In genomic region chr17:73056616-73057015, GRCm38 (mm10) we compare ENCODE assay signal across 21 mouse cellular contexts. TPM values are rescaled to one million over a fixed set of nuclear protein-coding genes. Genes with fewer than 3 reads are reported as not detected.
A peak's percentile ranks its signal among the peaks of the same experiment; 100 is the strongest.
DNase-seq lines count a peak whose midpoint lies in the region; ATAC-seq lines count a peak whose summit lies in the region.
"Had no signal": no experiment of that assay in that cellular context is flagged by ENCODE, and none has a peak within 500 bp of the region (broad histone marks: within the 10 kb centered on the region; RNA-seq: fewer than 3 reads in every experiment).

No protein-coding gene starts in this region.

- H3K9ac ChIP-seq in heart, embryonic 11.5 days (ENCODE audit: low read depth, low read length) = no peak overlapping the region

- 86% methylated on average over 2 of the region's 2 CpGs for WGBS in heart, embryonic 11.5 days (ENCODE audit: insufficient replicate concordance)
- 84% methylated on average over 2 of the region's 2 CpGs for WGBS in heart, embryonic 10.5 days

- no peak overlapping the region for H3K27ac ChIP-seq in heart, embryonic 11.5 days (ENCODE audit: low read depth, low read length)
- H3K27ac ChIP-seq in heart, embryonic 10.5 days = 0 out of 2 replicates have a peak overlapping the region, but pooled peaks have one; percentile 24

- H3K36me3 ChIP-seq in heart, embryonic 11.5 days (ENCODE audit: control insufficient read depth, insufficient read depth, low read length) = no peaks in the 10 kb centered on the region
- no peaks in the 10 kb centered on the region for H3K36me3 ChIP-seq in heart, embryonic 10.5 days
- H3K36me3 ChIP-seq: G1E had no signal

- no peaks in the 10 kb centered on the region for H3K27me3 ChIP-seq in heart, embryonic 11.5 days (ENCODE audit: control insufficient read depth, insufficient read depth, low read length)
- H3K27me3 ChIP-seq in heart, embryonic 10.5 days (ENCODE audit: insufficient read depth, poor library complexity, severe bottlenecking) = no peaks in the 10 kb centered on the region
- H3K27me3 ChIP-seq: CH12.LX, Patski had no signal

- peaks cover 10% of the 10 kb centered on the region; the same call in 1 of the 2 replicates for H3K4me1 ChIP-seq in heart, embryonic 11.5 days (ENCODE audit: control insufficient read depth, insufficient read depth, low read length)
- peaks cover 20% of the 10 kb centered on the region for H3K4me1 ChIP-seq in heart, embryonic 10.5 days

- intact Hi-C loops in heart, postnatal 36 days (cut with DNase I) = no loop called here

- peak; percentile 54 for DNase-seq in heart, adult 11 months
- DNase-seq in heart, embryonic 10.5 days (ENCODE audit: low spot score) = peak; percentile 52
- DNase-seq in heart, postnatal 36 days = no peak
- DNase-seq in heart, postnatal 4 days = peak; percentile 3
- DNase-seq in heart, adult 18-20 months = no peak
- DNase-seq: adrenal gland, adult 2 months; adrenal gland, adult 8-10 months; adrenal gland, postnatal 10 days; adrenal gland, postnatal 14 days; adrenal gland, postnatal 25 days; adrenal gland, postnatal 36 days; B cell, adult 2 months; cerebellum, adult 11 months; cerebellum, adult 11-12 months; cerebellum, adult 18-20 months had no signal

- no peak overlapping the region for H3K4me3 ChIP-seq in heart, embryonic 11.5 days (ENCODE audit: low read depth, low read length)
- no peak overlapping the region for H3K4me3 ChIP-seq in heart, embryonic 10.5 days

- H3K4me2 ChIP-seq in heart, embryonic 11.5 days = no peak overlapping the region

- ATAC-seq in heart, embryonic 11.5 days (replicated peaks; ENCODE audit: insufficient number of reproducible peaks, low FRiP score, low TSS enrichment) = no peak
- ATAC-seq: activated CD4-positive, CD25-positive, alpha-beta regulatory T cell, adult 4 months; CD4-positive, CD25-positive, alpha-beta regulatory T cell, adult 4 months; Patski had no signal

- no peaks in the 10 kb centered on the region; the same call in 1 of the 2 replicates for H3K9me3 ChIP-seq in heart, embryonic 11.5 days (replicated peaks; ENCODE audit: control insufficient read depth, low read length)
- no peaks in the 10 kb centered on the region for H3K9me3 ChIP-seq in heart, embryonic 10.5 days
- H3K9me3 ChIP-seq: G1E had no signal

RNA-seq across cellular contexts. Expression of gene Lclat1, which starts 51.2 kb away (rescaled TPM):
- 38.3 and 51.0 TPM in 2 replicates for polyA plus RNA-seq in heart, embryonic 11.5 days (2014; fragmentation: Nextera tagmentation; extraction: Ambion mirVana)
- polyA plus RNA-seq in heart, embryonic 10.5 days (2016; fragmentation: Nextera tagmentation; extraction: Ambion mirVana) = 24.4 and 37.9 TPM in 2 replicates
- total RNA-seq in heart, postnatal 36 days (2021) = 100 to 1,000 TPM in 1 of 2 experiments, 10 to 100 TPM in 1; 91.4 to 117 TPM
- 100 to 1,000 TPM; 160 to 168 TPM for total RNA-seq in heart, postnatal 4 days (2021)
- 10 to 100 TPM; 97.3 to 97.5 TPM for total RNA-seq in heart, adult 18-20 months (2021)

Comparison
In these comparisons a context has a peak if more than half of its experiments do, and no peak if none do; other contexts are left out.
1. DNase-seq: peak in heart, adult 11 months (single experiment), heart, embryonic 10.5 days (single experiment) and heart, postnatal 4 days (single experiment); none in heart, postnatal 36 days (0 of 2) and heart, adult 18-20 months (0 of 2).